Mouse (Mus musculus) lung, postnatal 4 days (tissue): ENCODE measurements at regions not wholly inside any gene's neighbourhood (a gene's known extent, or its start where the extent isn't known, plus 50 kb on each side); places are given as distances from the start of the nearest gene placed in this dataset.

Experiments used
- DNase-seq, 2 experiments: peaks; one replicate each; pipeline ENCODE4 v3.0.0; 2021

GRCm38 (mm10) chr15:67899772-67900171, 1399.1 kb upstream of the Lrrc6 start:
- DNase-seq = peak in 1 of 2 experiments; percentile 21

GRCm38 (mm10) chr15:67898959-67899403, 1398.3 kb upstream of the Lrrc6 start:
- peak; percentile 52 to 68 for DNase-seq

GRCm38 (mm10) chr15:67892066-67892465, 1391.4 kb upstream of the Lrrc6 start:
- no peak for DNase-seq

- DNase-seq = no peak
Observed at GRCm38 (mm10) chr15:67890612-67891304, 1390.0 kb upstream of the Lrrc6 start.

- DNase-seq = no peak
Observed at GRCm38 (mm10) chr15:67888548-67888947, 1387.8 kb upstream of the Lrrc6 start.

- no peak for DNase-seq
Observed at GRCm38 (mm10) chr15:67855291-67855690, 1354.6 kb upstream of the Lrrc6 start.

- DNase-seq = no peak
Observed at GRCm38 (mm10) chr15:67850118-67850517, 1349.4 kb upstream of the Lrrc6 start.

- no peak for DNase-seq
Observed at GRCm38 (mm10) chr15:67845707-67846106, 1345.0 kb upstream of the Lrrc6 start.

GRCm38 (mm10) chr15:67840671-67841070, 1340.0 kb upstream of the Lrrc6 start:
- DNase-seq = no peak

GRCm38 (mm10) chr15:67825796-67826484, 1325.2 kb upstream of the Lrrc6 start:
- no peak for DNase-seq

GRCm38 (mm10) chr15:67823226-67823625, 1322.5 kb upstream of the Lrrc6 start:
- DNase-seq = no peak

- no peak for DNase-seq
Observed at GRCm38 (mm10) chr15:67799871-67800270, 1299.2 kb upstream of the Lrrc6 start.

GRCm38 (mm10) chr15:67795578-67795977, 1294.9 kb upstream of the Lrrc6 start:
- no peak for DNase-seq

- no peak for DNase-seq
Observed at GRCm38 (mm10) chr15:67792822-67793221, 1292.1 kb upstream of the Lrrc6 start.

- no peak for DNase-seq
Observed at GRCm38 (mm10) chr15:67788587-67788986, 1287.9 kb upstream of the Lrrc6 start.

- peak; percentile 9 to 22 for DNase-seq
Observed at GRCm38 (mm10) chr15:67785583-67785982, 1284.9 kb upstream of the Lrrc6 start.

GRCm38 (mm10) chr15:67783754-67784153, 1283.0 kb upstream of the Lrrc6 start:
- peak in 1 of 2 experiments; percentile 24 for DNase-seq

GRCm38 (mm10) chr15:67782505-67782904, 1281.8 kb upstream of the Lrrc6 start:
- no peak for DNase-seq

GRCm38 (mm10) chr15:67780856-67781255, 1280.1 kb upstream of the Lrrc6 start:
- no peak for DNase-seq

GRCm38 (mm10) chr15:67767624-67768023, 1266.9 kb upstream of the Lrrc6 start:
- DNase-seq = no peak

- DNase-seq = no peak
Observed at GRCm38 (mm10) chr15:67759221-67759620, 1258.5 kb upstream of the Lrrc6 start.

GRCm38 (mm10) chr15:67750582-67750981, 1249.9 kb upstream of the Lrrc6 start:
- DNase-seq = no peak

GRCm38 (mm10) chr15:67743332-67743731, 1242.6 kb upstream of the Lrrc6 start:
- no peak for DNase-seq

GRCm38 (mm10) chr15:67732988-67733387, 1232.3 kb upstream of the Lrrc6 start:
- peak in 1 of 2 experiments; percentile 9 for DNase-seq
